Mouse (Mus musculus) G1E (cell line): Measurements from ENCODE around the gene Bgn.

Source experiments
- CTCF ChIP-seq: IDR thresholded peaks from 2 replicates; pipeline ENCODE4 v1.5.1; 2012; ENCODE audit warnings: low read depth, low read length, inconsistent platforms, mixed read lengths
- GATA1 ChIP-seq: IDR thresholded peaks from 2 replicates; pipeline ENCODE4 v1.6.1; 2012; ENCODE audit warnings: borderline replicate concordance, low read length, inconsistent platforms, mixed read lengths
- TAL1 ChIP-seq: conservative IDR thresholded peaks from 2 replicates; pipeline ENCODE4 v1.6.1; 2012; ENCODE audit warnings: low read depth, low read length, inconsistent platforms, mixed read lengths

DNA sequence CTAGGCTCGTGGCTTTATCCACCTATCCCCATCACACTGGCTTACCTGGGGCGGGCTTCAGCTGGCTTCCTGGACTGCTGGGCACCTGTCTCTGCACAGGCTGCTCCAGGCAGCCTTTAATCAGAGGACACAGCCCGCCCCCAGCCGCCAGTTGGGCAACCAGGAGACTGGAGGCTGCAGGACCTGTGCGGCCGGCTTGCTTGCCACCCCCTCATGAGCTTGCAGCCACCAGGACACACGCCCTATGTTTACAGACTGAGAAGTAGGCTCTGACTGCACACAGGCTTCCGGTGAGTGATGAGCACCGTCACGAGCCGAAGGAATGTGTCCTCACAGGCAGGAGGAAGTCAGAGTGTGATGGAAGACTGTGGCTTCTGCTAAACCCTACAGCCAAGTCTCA lies 48.1 kb upstream of the Bgn start, which contains the start of gene Trex2:
- TF ChIP-seq CTCF (no peak), TAL1 (no peak), GATA1 (no peak)
